Mouse (Mus musculus) forebrain, embryonic 14.5 days (tissue): Measurements from ENCODE around the gene Cyp46a1. TPM values are rescaled to one million over a fixed set of nuclear protein-coding genes. Genes with fewer than 3 reads are reported as not detected.

ENCODE experiments used
- ATAC-seq: fragments of 200-750 bp; cut with Nextera tagmentation; 2 replicates; pipeline ENCODE4 v1.8.0; 2017; ENCODE audit warnings: mild to moderate bottlenecking, moderate library complexity
- DNase-seq: peaks from one replicate; pipeline ENCODE4 v3.0.0-alpha.2; 2015; ENCODE audit warnings: low spot score
- H3K27ac ChIP-seq: fragments of 300-500 bp; sonication (generic); 2 replicates; pipeline ENCODE4 v1.5.1; 2014; ENCODE audit warnings: low read depth, mild to moderate bottlenecking, control low read depth, low read length, moderate library complexity
- H3K27me3 ChIP-seq: fragments of 300-500 bp; sonication (generic); replicated peaks from 2 replicates; pipeline ENCODE4 v1.6.1; 2014; ENCODE audit warnings: low read length, control low read depth, mixed read lengths; ENCODE audit not compliant: control insufficient read depth, insufficient read depth
- H3K36me3 ChIP-seq: fragments of 300-500 bp; sonication (generic); 2 replicates; pipeline ENCODE4 v1.6.1; 2014; ENCODE audit warnings: low read length, control low read depth; ENCODE audit not compliant: control insufficient read depth, insufficient read depth
- H3K4me1 ChIP-seq: fragments of 300-500 bp; sonication (generic); 2 replicates; pipeline ENCODE4 v1.6.1; 2014; ENCODE audit warnings: antibody characterized with exemption, low read length, control low read depth; ENCODE audit not compliant: control insufficient read depth, insufficient read depth
- H3K4me2 ChIP-seq: fragments of 300-500 bp; sonication (generic); 2 replicates; pipeline ENCODE4 v1.6.1; 2014; ENCODE audit warnings: mild to moderate bottlenecking, control low read depth, low read length
- H3K4me3 ChIP-seq: fragments of 300-500 bp; sonication (generic); 2 replicates; pipeline ENCODE4 v1.5.1; 2014; ENCODE audit warnings: low read depth, low read length, control low read depth
- H3K9ac ChIP-seq: fragments of 300-500 bp; sonication (generic); 2 replicates; pipeline ENCODE4 v1.6.1; 2014; ENCODE audit warnings: mild to moderate bottlenecking, low read length, control low read depth, moderate library complexity
- H3K9me3 ChIP-seq: fragments of 300-500 bp; sonication (generic); replicated peaks from 2 replicates; pipeline ENCODE4 v1.6.1; 2016; ENCODE audit warnings: low read length, control low read depth, mixed read lengths; ENCODE audit not compliant: control insufficient read depth
- WGBS: fragments of 180-500 bp; shearing (Covaris S2); extraction: QIAGEN DNeasy Blood & Tissue Kit; methylation state at CpG from one replicate; pipeline ENCODE4 v1.1.7; 2014; 5-methylcytosine and 5-hydroxymethylcytosine counted together
- polyA plus RNA-seq: library from polyadenylated mRNA; unstranded; fragments of >200 nt; fragmentation: Nextera tagmentation; extraction: Ambion mirVana; gene quantifications from 2 replicates; pipeline ENCODE4 v1.2.1, GENCODE M21; 2014

Cyp46a1 gene
- polyA plus RNA-seq, 1 experiment from 2014 or later: 10.9 TPM

DNA sequence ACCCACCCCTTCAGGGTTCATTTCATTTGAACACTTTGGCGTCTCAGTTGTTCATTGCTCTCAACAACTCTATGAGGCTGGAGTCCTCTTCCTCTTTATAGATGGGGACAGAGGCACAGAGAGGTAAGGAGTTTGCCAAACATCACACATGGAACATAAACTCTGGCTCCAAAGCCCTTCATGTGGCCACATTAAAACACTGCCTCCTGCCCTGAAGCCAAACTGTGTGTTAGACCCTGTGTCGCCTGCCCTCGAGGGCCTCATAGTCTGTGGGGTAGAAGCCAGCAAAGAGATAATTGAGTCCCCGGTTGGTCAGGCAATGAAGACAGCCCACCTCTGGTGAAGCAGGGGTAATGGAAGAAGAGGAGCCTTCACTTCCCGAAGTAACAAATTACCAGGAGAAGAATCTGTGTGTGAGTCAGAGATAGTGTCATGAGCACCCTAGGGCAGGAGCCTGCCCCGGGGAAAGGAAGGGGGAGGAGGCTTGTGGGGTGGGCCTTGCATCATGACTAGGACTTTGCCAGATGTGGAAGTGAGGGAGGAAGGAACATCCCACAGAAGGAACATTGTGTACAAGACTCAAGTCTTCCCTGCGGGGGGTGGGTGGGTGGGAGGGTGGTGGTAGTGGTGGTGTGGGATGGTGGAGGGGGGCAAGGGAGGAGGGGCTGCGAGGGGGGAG lies 24.9 kb upstream of the Cyp46a1 start:
- no peaks in the 10 kb centered on the region for H3K27me3 ChIP-seq
- H3K9ac ChIP-seq: no peak overlapping the region
- ATAC-seq: no peak
- 75% methylated on average over 8 of the region's 8 CpGs for WGBS
- no peak overlapping the region for H3K4me3 ChIP-seq
- no peak for DNase-seq
- no peak overlapping the region for H3K27ac ChIP-seq
- peaks cover 7% of the 10 kb centered on the region; the same call in 1 of the 2 replicates for H3K4me1 ChIP-seq
- no peaks in the 10 kb centered on the region for H3K36me3 ChIP-seq
- H3K4me2 ChIP-seq: no peak overlapping the region
- H3K9me3 ChIP-seq: no peaks in the 10 kb centered on the region

- WGBS: 85% methylated on average over 4 of the region's 4 CpGs
- no peak for ATAC-seq
- H3K4me1 ChIP-seq: peaks cover 7% of the 10 kb centered on the region; the same call in 1 of the 2 replicates
Measured at GRCm38 (mm10) chr12:108310041-108310440, 24.1 kb upstream of the Cyp46a1 start.

DNA sequence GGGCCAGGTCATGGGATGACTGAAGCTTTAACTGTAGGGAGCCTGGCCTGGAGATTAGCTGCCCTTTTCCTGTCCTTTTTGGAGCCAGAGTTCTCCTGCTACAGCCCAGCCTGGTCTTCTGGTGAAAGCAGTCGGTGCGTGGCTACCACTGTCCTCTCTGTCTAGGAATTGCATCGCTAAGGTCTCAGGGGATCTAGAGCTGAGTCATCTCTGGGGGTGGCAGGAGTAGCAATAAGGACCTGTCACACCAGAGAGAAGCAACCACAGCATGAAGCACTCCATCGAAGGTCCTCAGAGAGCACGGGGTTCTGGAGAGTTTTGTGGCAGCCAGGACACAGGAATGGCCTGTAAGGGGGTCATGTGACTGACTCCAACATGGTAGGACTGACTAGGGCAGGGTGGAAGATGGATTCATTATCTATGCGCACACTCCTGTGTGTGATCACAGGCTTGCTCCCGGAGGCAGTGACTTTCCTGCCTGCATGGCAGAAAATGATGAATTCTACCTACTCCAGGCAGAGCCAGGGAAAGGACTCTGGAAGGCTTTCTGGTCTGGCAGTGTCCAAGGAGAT lies 23.6 kb upstream of the Cyp46a1 start:
- WGBS: 88% methylated on average over 7 of the region's 7 CpGs
- DNase-seq: no peak
- no peaks in the 10 kb centered on the region for H3K36me3 ChIP-seq
- no peaks in the 10 kb centered on the region for H3K27me3 ChIP-seq
- ATAC-seq: no peak
- H3K4me2 ChIP-seq: no peak overlapping the region
- no peak overlapping the region for H3K4me3 ChIP-seq
- H3K9me3 ChIP-seq: no peaks in the 10 kb centered on the region
- H3K9ac ChIP-seq: no peak overlapping the region
- H3K4me1 ChIP-seq: peaks cover 7% of the 10 kb centered on the region; the same call in 1 of the 2 replicates
- H3K27ac ChIP-seq: no peak overlapping the region

More at GRCm38 (mm10) chr12:108310041-108310440, 24.1 kb upstream of the Cyp46a1 start:
- H3K27me3 ChIP-seq: no peaks in the 10 kb centered on the region
- no peaks in the 10 kb centered on the region for H3K36me3 ChIP-seq
- no peaks in the 10 kb centered on the region for H3K9me3 ChIP-seq
- H3K4me3 ChIP-seq: no peak overlapping the region
- no peak overlapping the region for H3K9ac ChIP-seq
- H3K4me2 ChIP-seq: no peak overlapping the region
- DNase-seq: no peak
- H3K27ac ChIP-seq: no peak overlapping the region

GRCm38 (mm10) chr12:108311741-108312290 lies 22.4 kb upstream of the Cyp46a1 start:
- WGBS: 95% methylated on average over 27 of the region's 27 CpGs
- no peak for DNase-seq

GRCm38 (mm10) chr12:108312432-108312851 lies 21.7 kb upstream of the Cyp46a1 start:
- Histone ChIP-seq H3K27me3 (no peaks in the 10 kb centered on the region), H3K36me3 (no peaks in the 10 kb centered on the region), H3K27ac (no peak overlapping the region), H3K9ac (no peak overlapping the region), H3K9me3 (no peaks in the 10 kb centered on the region), H3K4me2 (no peak overlapping the region), H3K4me1 (peaks cover 7% of the 10 kb centered on the region; the same call in 1 of the 2 replicates), H3K4me3 (no peak overlapping the region)
- ATAC-seq (no peak; the same call in 1 of the 2 replicates), DNase-seq (no peak)
- 70% methylated on average over 6 of the region's 6 CpGs for WGBS

More at GRCm38 (mm10) chr12:108311741-108312290, 22.4 kb upstream of the Cyp46a1 start:
- no peaks in the 10 kb centered on the region for H3K36me3 ChIP-seq
- no peaks in the 10 kb centered on the region for H3K27me3 ChIP-seq
- H3K9me3 ChIP-seq: no peaks in the 10 kb centered on the region
- H3K4me3 ChIP-seq: no peak overlapping the region
- no peak overlapping the region for H3K4me2 ChIP-seq
- no peak overlapping the region for H3K9ac ChIP-seq
- no peak overlapping the region for H3K27ac ChIP-seq
- ATAC-seq: no peak
- H3K4me1 ChIP-seq: peaks cover 3% of the 10 kb centered on the region; the same call in 1 of the 2 replicates

GRCm38 (mm10) chr12:108313244-108313772 lies 20.9 kb upstream of the Cyp46a1 start:
- Histone ChIP-seq H3K27ac (no peak overlapping the region), H3K4me2 (no peak overlapping the region), H3K4me1 (peaks cover 12% of the 10 kb centered on the region), H3K4me3 (no peak overlapping the region), H3K36me3 (no peaks in the 10 kb centered on the region), H3K27me3 (no peaks in the 10 kb centered on the region), H3K9me3 (no peaks in the 10 kb centered on the region), H3K9ac (no peak overlapping the region)
- 100% methylated on average over 1 of the region's 1 CpGs for WGBS
- no peak for DNase-seq
- ATAC-seq: no peak

GRCm38 (mm10) chr12:108315818-108316217 lies 18.4 kb upstream of the Cyp46a1 start:
- ATAC-seq (no peak), DNase-seq (no peak)
- 54% methylated on average over 10 of the region's 10 CpGs for WGBS
- no peak overlapping the region for H3K9ac ChIP-seq
- no peaks in the 10 kb centered on the region for H3K36me3 ChIP-seq
- H3K4me1 ChIP-seq: peaks cover 29% of the 10 kb centered on the region
- no peak overlapping the region for H3K4me3 ChIP-seq
- no peaks in the 10 kb centered on the region for H3K9me3 ChIP-seq
- no peak overlapping the region for H3K27ac ChIP-seq
- H3K27me3 ChIP-seq: no peaks in the 10 kb centered on the region
- no peak overlapping the region for H3K4me2 ChIP-seq

GRCm38 (mm10) chr12:108316655-108317054 lies 17.5 kb upstream of the Cyp46a1 start:
- DNase-seq: no peak
- Histone ChIP-seq H3K9me3 (no peaks in the 10 kb centered on the region), H3K4me1 (peaks cover 30% of the 10 kb centered on the region), H3K4me3 (no peak overlapping the region), H3K27me3 (no peaks in the 10 kb centered on the region), H3K27ac (no peak overlapping the region), H3K9ac (no peak overlapping the region; the same call in 1 of the 2 replicates), H3K4me2 (no peak overlapping the region), H3K36me3 (no peaks in the 10 kb centered on the region)
- no peak for ATAC-seq
- WGBS: 25% methylated on average over 6 of the region's 6 CpGs
